Mouse (Mus musculus): ENCODE results near the gene Id2. TPM values are rescaled to one million over a fixed set of nuclear protein-coding genes. Genes with fewer than 3 reads are reported as not detected.

The Id2 gene
- polyA plus RNA-seq, 1 experiment = 88.2 TPM

- TF ChIP-seq CTCF (IDR thresholded peaks at IDR 0.05; ENCODE audit: extremely low read depth, insufficient read length, insufficient replicate concordance, low read depth, low read length) = no peak
- TF ChIP-seq POLR2A (IDR thresholded peaks at IDR 0.05; ENCODE audit: low read depth, low read length) = no peak
- Histone ChIP-seq H3K27me3 (ENCODE audit: control insufficient read depth, insufficient read depth, low read length) (no peaks in the 10 kb centered on the region), H3K4me1 (ENCODE audit: control insufficient read depth, insufficient read depth, insufficient read length, low read length) (peaks cover 14% of the 10 kb centered on the region), H3K27ac (ENCODE audit: insufficient read depth, low read depth, low read length) (no peak overlapping the region), H3K4me3 (ENCODE audit: low read depth, low read length) (no peak overlapping the region), H3K36me3 (ENCODE audit: control insufficient read depth, insufficient read depth, low read length) (no peaks in the 10 kb centered on the region)
- 83% methylated on average over 1 of the region's 1 CpGs for WGBS
Observed at GRCm38 (mm10) chr12:25089433-25089832, 7.5 kb downstream of the Id2 start.

- H3K4me1 ChIP-seq (ENCODE audit: control insufficient read depth, insufficient read depth, insufficient read length, low read length) = peaks cover 2% of the 10 kb centered on the region; the same call in 1 of the 2 replicates
- no peak overlapping the region for H3K27ac ChIP-seq (ENCODE audit: insufficient read depth, low read depth, low read length)
- TF ChIP-seq CTCF (IDR thresholded peaks at IDR 0.05; ENCODE audit: extremely low read depth, insufficient read length, insufficient replicate concordance, low read depth, low read length) (no peak), POLR2A (IDR thresholded peaks at IDR 0.05; ENCODE audit: low read depth, low read length) (no peak)
- no peaks in the 10 kb centered on the region for H3K36me3 ChIP-seq (ENCODE audit: control insufficient read depth, insufficient read depth, low read length)
- 61% methylated on average over 4 of the region's 4 CpGs for WGBS
- H3K27me3 ChIP-seq (ENCODE audit: control insufficient read depth, insufficient read depth, low read length) = no peaks in the 10 kb centered on the region
- no peak overlapping the region for H3K4me3 ChIP-seq (ENCODE audit: low read depth, low read length)
Observed at GRCm38 (mm10) chr12:25086966-25087365, 10.0 kb downstream of the Id2 start.

GRCm38 (mm10) chr12:25083260-25084178 lies 13.4 kb downstream of the Id2 start:
- Histone ChIP-seq H3K27me3 (ENCODE audit: control insufficient read depth, insufficient read depth, low read length) (no peaks in the 10 kb centered on the region), H3K36me3 (ENCODE audit: control insufficient read depth, insufficient read depth, low read length) (no peaks in the 10 kb centered on the region), H3K4me1 (ENCODE audit: control insufficient read depth, insufficient read depth, insufficient read length, low read length) (peaks cover 2% of the 10 kb centered on the region; the same call in 1 of the 2 replicates), H3K4me3 (ENCODE audit: low read depth, low read length) (no peak overlapping the region), H3K27ac (ENCODE audit: insufficient read depth, low read depth, low read length) (no peak overlapping the region)
- 61% methylated on average over 26 of the region's 26 CpGs for WGBS
- TF ChIP-seq POLR2A (IDR thresholded peaks at IDR 0.05; ENCODE audit: low read depth, low read length) = no peak
- no peak for TF ChIP-seq CTCF (IDR thresholded peaks at IDR 0.05; ENCODE audit: extremely low read depth, insufficient read length, insufficient replicate concordance, low read depth, low read length)

GRCm38 (mm10) chr12:25074344-25074743 lies 22.6 kb downstream of the Id2 start:
- no peaks in the 10 kb centered on the region for H3K36me3 ChIP-seq (ENCODE audit: control insufficient read depth, insufficient read depth, low read length)
- WGBS = 87% methylated on average over 3 of the region's 3 CpGs
- no peak overlapping the region for H3K27ac ChIP-seq (ENCODE audit: insufficient read depth, low read depth, low read length)
- no peak overlapping the region for H3K4me3 ChIP-seq (ENCODE audit: low read depth, low read length)
- H3K4me1 ChIP-seq (ENCODE audit: control insufficient read depth, insufficient read depth, insufficient read length, low read length) = no peaks in the 10 kb centered on the region
- TF ChIP-seq POLR2A (IDR thresholded peaks at IDR 0.05; ENCODE audit: low read depth, low read length) (no peak), CTCF (IDR thresholded peaks at IDR 0.05; ENCODE audit: extremely low read depth, insufficient read length, insufficient replicate concordance, low read depth, low read length) (no peak)
- no peaks in the 10 kb centered on the region for H3K27me3 ChIP-seq (ENCODE audit: control insufficient read depth, insufficient read depth, low read length)

GRCm38 (mm10) chr12:25073374-25073773 lies 23.6 kb downstream of the Id2 start:
- no peaks in the 10 kb centered on the region for H3K4me1 ChIP-seq (ENCODE audit: control insufficient read depth, insufficient read depth, insufficient read length, low read length)
- TF ChIP-seq CTCF (IDR thresholded peaks at IDR 0.05; ENCODE audit: extremely low read depth, insufficient read length, insufficient replicate concordance, low read depth, low read length) (no peak), POLR2A (IDR thresholded peaks at IDR 0.05; ENCODE audit: low read depth, low read length) (no peak)
- no peak overlapping the region for H3K27ac ChIP-seq (ENCODE audit: insufficient read depth, low read depth, low read length)
- no peaks in the 10 kb centered on the region for H3K36me3 ChIP-seq (ENCODE audit: control insufficient read depth, insufficient read depth, low read length)
- H3K27me3 ChIP-seq (ENCODE audit: control insufficient read depth, insufficient read depth, low read length) = no peaks in the 10 kb centered on the region
- H3K4me3 ChIP-seq (ENCODE audit: low read depth, low read length) = no peak overlapping the region
- 74% methylated on average over 4 of the region's 4 CpGs for WGBS

- Histone ChIP-seq H3K36me3 (ENCODE audit: control insufficient read depth, insufficient read depth, low read length) (peaks cover 16% of the 10 kb centered on the region), H3K4me1 (ENCODE audit: control insufficient read depth, insufficient read depth, insufficient read length, low read length) (no peaks in the 10 kb centered on the region), H3K27ac (ENCODE audit: insufficient read depth, low read depth, low read length) (no peak overlapping the region), H3K4me3 (ENCODE audit: low read depth, low read length) (no peak overlapping the region), H3K27me3 (ENCODE audit: control insufficient read depth, insufficient read depth, low read length) (no peaks in the 10 kb centered on the region)
- 79% methylated on average over 6 of the region's 6 CpGs for WGBS
- TF ChIP-seq POLR2A (IDR thresholded peaks at IDR 0.05; ENCODE audit: low read depth, low read length) (no peak), CTCF (IDR thresholded peaks at IDR 0.05; ENCODE audit: extremely low read depth, insufficient read length, insufficient replicate concordance, low read depth, low read length) (no peak)
Observed at GRCm38 (mm10) chr12:25062264-25062663, 34.7 kb downstream of the Id2 start.

- peaks cover 25% of the 10 kb centered on the region for H3K36me3 ChIP-seq (ENCODE audit: control insufficient read depth, insufficient read depth, low read length)
- H3K4me1 ChIP-seq (ENCODE audit: control insufficient read depth, insufficient read depth, insufficient read length, low read length) = no peaks in the 10 kb centered on the region
- 90% methylated on average over 7 of the region's 7 CpGs for WGBS
Observed at GRCm38 (mm10) chr12:25060901-25061300, 36.0 kb downstream of the Id2 start.

More at GRCm38 (mm10) chr12:25060901-25061300, 36.0 kb downstream of the Id2 start:
- Histone ChIP-seq H3K27ac (ENCODE audit: insufficient read depth, low read depth, low read length) (no peak overlapping the region), H3K4me3 (ENCODE audit: low read depth, low read length) (no peak overlapping the region), H3K27me3 (ENCODE audit: control insufficient read depth, insufficient read depth, low read length) (no peaks in the 10 kb centered on the region)
- no peak for TF ChIP-seq POLR2A (IDR thresholded peaks at IDR 0.05; ENCODE audit: low read depth, low read length)
- TF ChIP-seq CTCF (IDR thresholded peaks at IDR 0.05; ENCODE audit: extremely low read depth, insufficient read length, insufficient replicate concordance, low read depth, low read length) = no peak

Measured in small intestine, adult 2 months (tissue).